Mouse (Mus musculus): ENCODE measurements at regions not wholly inside any gene's neighbourhood (a gene's known extent, or its start where the extent isn't known, plus 50 kb on each side); places are given as distances from the start of the nearest gene placed in this dataset.

GRCm38 (mm10) chr1:76942730-76943129, 572.2 kb downstream of the Epha4 start:
- H3K4me2 ChIP-seq (ENCODE audit: low read depth, low read length, poor library complexity, severe bottlenecking) = no peak overlapping the region
- DNase-seq (ENCODE audit: low spot score) (peak; percentile 79), ATAC-seq (ENCODE audit: low FRiP score) (peak; percentile 23; the same call in 1 of the 2 replicates)
- no peaks in the 10 kb centered on the region for H3K4me1 ChIP-seq (ENCODE audit: insufficient read depth, low read length)
- no peak for TF ChIP-seq CTCF (IDR thresholded peaks at IDR 0.05)
- no peaks in the 10 kb centered on the region for H3K9me3 ChIP-seq (ENCODE audit: low read length)
- WGBS = 49% methylated on average over 3 of the region's 3 CpGs
- H3K9ac ChIP-seq (replicated peaks; ENCODE audit: low read length, poor library complexity, severe bottlenecking) = no peak overlapping the region
- H3K36me3 ChIP-seq (ENCODE audit: insufficient read depth, low read length) = no peaks in the 10 kb centered on the region
- H3K4me3 ChIP-seq (ENCODE audit: low read depth, low read length) = no peak overlapping the region
- H3K27ac ChIP-seq (ENCODE audit: low read depth, low read length) = no peak overlapping the region
- no peaks in the 10 kb centered on the region for H3K27me3 ChIP-seq (ENCODE audit: insufficient read depth, low read length)

DNA sequence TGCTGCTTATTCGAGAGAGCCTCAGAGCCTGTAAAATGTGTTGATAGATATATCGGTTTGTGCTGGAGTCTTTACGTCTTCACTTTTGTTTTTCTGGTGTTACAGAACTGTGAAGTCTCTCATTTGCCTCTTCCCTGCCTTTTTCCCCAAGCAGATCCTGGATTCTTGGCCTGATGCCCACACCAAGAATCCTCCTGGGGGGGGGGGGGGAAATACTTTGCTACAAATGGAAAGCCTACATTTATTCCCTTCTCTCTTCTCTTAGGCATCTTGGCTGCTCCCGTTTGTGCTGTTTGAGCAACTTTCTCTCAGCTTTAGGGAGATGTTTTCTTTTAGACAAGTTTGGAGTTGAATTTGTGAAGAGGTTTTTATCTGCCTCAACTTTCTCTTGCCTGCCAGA, 570.8 kb downstream of the Epha4 start:
- no peaks in the 10 kb centered on the region for H3K27me3 ChIP-seq (ENCODE audit: insufficient read depth, low read length)

DNA sequence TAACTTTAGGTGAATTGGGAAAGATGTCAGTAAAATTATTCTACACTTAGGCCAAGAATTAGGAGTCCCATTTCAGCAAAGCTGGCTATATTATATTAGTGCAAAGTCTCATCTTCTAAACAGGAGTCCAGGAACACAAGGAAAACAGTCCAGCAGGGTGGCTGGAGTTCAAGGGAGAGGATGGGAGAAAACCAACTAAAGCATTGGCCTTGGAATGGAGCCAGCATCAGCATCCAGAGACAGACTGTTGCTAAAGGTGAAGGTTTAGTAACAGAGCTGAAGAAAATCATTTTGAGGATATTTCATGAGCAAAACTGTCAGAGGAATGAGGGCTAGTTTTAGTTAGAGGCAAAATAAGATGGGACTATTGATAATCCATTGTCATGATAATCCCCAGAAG, 559.9 kb downstream of the Epha4 start:
- no peaks in the 10 kb centered on the region for H3K27me3 ChIP-seq (ENCODE audit: insufficient read depth, low read length)
- no peaks in the 10 kb centered on the region for H3K4me1 ChIP-seq (ENCODE audit: insufficient read depth, low read length)
- TF ChIP-seq CTCF (IDR thresholded peaks at IDR 0.05) = no peak
- no peak overlapping the region for H3K4me3 ChIP-seq (ENCODE audit: low read depth, low read length)
- no peak overlapping the region for H3K27ac ChIP-seq (ENCODE audit: low read depth, low read length)
- no peak overlapping the region for H3K9ac ChIP-seq (replicated peaks; ENCODE audit: low read length, poor library complexity, severe bottlenecking)
- ATAC-seq (ENCODE audit: low FRiP score) (no peak), DNase-seq (ENCODE audit: low spot score) (no peak)
- H3K4me2 ChIP-seq (ENCODE audit: low read depth, low read length, poor library complexity, severe bottlenecking) = no peak overlapping the region
- no peaks in the 10 kb centered on the region for H3K36me3 ChIP-seq (ENCODE audit: insufficient read depth, low read length)
- no peaks in the 10 kb centered on the region for H3K9me3 ChIP-seq (ENCODE audit: low read length)

More for the DNA sequence above, 570.8 kb downstream of the Epha4 start:
- H3K4me2 ChIP-seq (ENCODE audit: low read depth, low read length, poor library complexity, severe bottlenecking) = no peak overlapping the region
- H3K36me3 ChIP-seq (ENCODE audit: insufficient read depth, low read length) = no peaks in the 10 kb centered on the region
- no peak overlapping the region for H3K4me3 ChIP-seq (ENCODE audit: low read depth, low read length)
- 85% methylated on average over 4 of the region's 4 CpGs for WGBS
- DNase-seq (ENCODE audit: low spot score) = no peak
- TF ChIP-seq CTCF (IDR thresholded peaks at IDR 0.05) = no peak
- no peak overlapping the region for H3K9ac ChIP-seq (replicated peaks; ENCODE audit: low read length, poor library complexity, severe bottlenecking)
- H3K9me3 ChIP-seq (ENCODE audit: low read length) = no peaks in the 10 kb centered on the region
- no peak overlapping the region for H3K27ac ChIP-seq (ENCODE audit: low read depth, low read length)
- H3K4me1 ChIP-seq (ENCODE audit: insufficient read depth, low read length) = no peaks in the 10 kb centered on the region
- ATAC-seq (ENCODE audit: low FRiP score) = no peak

DNA sequence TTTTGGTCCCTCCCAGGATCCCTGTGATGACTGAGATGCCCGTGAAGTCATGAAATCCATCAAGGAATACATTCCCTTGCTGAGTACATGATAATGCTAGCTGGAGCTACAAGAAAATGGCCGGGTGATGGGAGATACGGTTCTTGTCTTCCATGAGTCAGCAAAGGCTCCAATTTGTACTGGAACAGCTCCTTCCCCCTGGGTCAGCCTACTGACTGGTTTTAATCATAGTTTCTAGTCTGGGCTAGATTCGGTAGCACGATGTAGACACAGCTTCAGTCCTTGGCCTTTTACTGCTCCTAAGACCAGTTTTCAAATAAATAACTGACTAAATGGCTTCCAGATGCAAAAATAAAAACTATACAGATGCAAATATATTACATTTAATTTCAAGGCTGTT, 557.5 kb downstream of the Epha4 start:
- WGBS = 84% methylated on average over 5 of the region's 5 CpGs
- DNase-seq (ENCODE audit: low spot score) = no peak

DNA sequence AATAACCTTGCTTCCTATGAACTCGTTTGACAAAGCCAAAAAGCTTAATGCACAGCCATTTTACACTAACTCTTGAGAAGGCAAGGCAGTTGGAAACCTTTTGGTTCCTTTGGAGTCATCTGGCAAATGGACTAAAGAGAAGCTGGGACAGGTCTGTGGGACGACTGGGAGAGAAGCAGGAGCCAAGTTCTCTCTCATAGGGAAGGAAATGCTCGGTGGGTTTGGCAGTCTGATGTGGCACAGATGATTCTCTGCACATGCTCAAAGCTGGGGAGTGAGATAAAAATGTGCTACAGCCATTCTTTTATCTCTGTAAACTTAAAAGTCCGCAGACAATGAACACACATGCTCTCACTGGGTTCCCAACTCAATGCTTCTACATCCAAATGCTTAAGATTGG, 556.2 kb downstream of the Epha4 start:
- no peak overlapping the region for H3K9ac ChIP-seq (replicated peaks; ENCODE audit: low read length, poor library complexity, severe bottlenecking)
- ATAC-seq (ENCODE audit: low FRiP score) = no peak
- no peaks in the 10 kb centered on the region for H3K36me3 ChIP-seq (ENCODE audit: insufficient read depth, low read length)
- H3K4me1 ChIP-seq (ENCODE audit: insufficient read depth, low read length) = no peaks in the 10 kb centered on the region
- H3K4me3 ChIP-seq (ENCODE audit: low read depth, low read length) = no peak overlapping the region
- no peak overlapping the region for H3K27ac ChIP-seq (ENCODE audit: low read depth, low read length)
- no peaks in the 10 kb centered on the region for H3K9me3 ChIP-seq (ENCODE audit: low read length)
- H3K27me3 ChIP-seq (ENCODE audit: insufficient read depth, low read length) = no peaks in the 10 kb centered on the region
- 79% methylated on average over 4 of the region's 4 CpGs for WGBS
- TF ChIP-seq CTCF (IDR thresholded peaks at IDR 0.05) = no peak
- no peak for DNase-seq (ENCODE audit: low spot score)
- H3K4me2 ChIP-seq (ENCODE audit: low read depth, low read length, poor library complexity, severe bottlenecking) = no peak overlapping the region

More for the DNA sequence above, 557.5 kb downstream of the Epha4 start:
- H3K27ac ChIP-seq (ENCODE audit: low read depth, low read length) = no peak overlapping the region
- no peak for TF ChIP-seq CTCF (IDR thresholded peaks at IDR 0.05)
- no peaks in the 10 kb centered on the region for H3K4me1 ChIP-seq (ENCODE audit: insufficient read depth, low read length)
- no peak overlapping the region for H3K4me3 ChIP-seq (ENCODE audit: low read depth, low read length)
- no peaks in the 10 kb centered on the region for H3K27me3 ChIP-seq (ENCODE audit: insufficient read depth, low read length)
- H3K9ac ChIP-seq (replicated peaks; ENCODE audit: low read length, poor library complexity, severe bottlenecking) = no peak overlapping the region
- no peak for ATAC-seq (ENCODE audit: low FRiP score)
- no peaks in the 10 kb centered on the region for H3K9me3 ChIP-seq (ENCODE audit: low read length)
- no peak overlapping the region for H3K4me2 ChIP-seq (ENCODE audit: low read depth, low read length, poor library complexity, severe bottlenecking)
- H3K36me3 ChIP-seq (ENCODE audit: insufficient read depth, low read length) = no peaks in the 10 kb centered on the region

DNA sequence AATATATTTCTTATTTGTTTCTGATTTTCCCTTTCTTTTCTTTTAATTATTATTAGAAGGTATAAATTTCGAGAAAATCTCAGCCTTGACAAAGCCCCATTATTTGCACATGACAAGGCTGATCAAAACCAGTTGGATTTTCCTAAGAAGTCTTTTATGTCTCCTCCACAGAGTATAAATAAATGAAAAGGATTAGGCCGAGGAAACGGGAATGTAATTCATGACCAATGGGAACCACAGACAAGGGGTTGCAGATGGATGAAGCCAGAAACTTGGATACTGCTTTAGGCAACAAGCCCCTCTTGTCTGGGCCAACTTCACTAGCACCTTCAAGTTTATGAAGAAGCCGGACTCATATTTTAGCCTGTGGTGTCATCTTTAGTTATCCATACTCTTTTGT, 542.4 kb downstream of the Epha4 start:
- no peak overlapping the region for H3K4me3 ChIP-seq (ENCODE audit: low read depth, low read length)
- ATAC-seq (ENCODE audit: low FRiP score) (no peak), DNase-seq (ENCODE audit: low spot score) (no peak)
- no peaks in the 10 kb centered on the region for H3K4me1 ChIP-seq (ENCODE audit: insufficient read depth, low read length)
- H3K36me3 ChIP-seq (ENCODE audit: insufficient read depth, low read length) = no peaks in the 10 kb centered on the region
- 37% methylated on average over 4 of the region's 4 CpGs for WGBS
- H3K27me3 ChIP-seq (ENCODE audit: insufficient read depth, low read length) = no peaks in the 10 kb centered on the region
- no peak overlapping the region for H3K4me2 ChIP-seq (ENCODE audit: low read depth, low read length, poor library complexity, severe bottlenecking)
- TF ChIP-seq CTCF (IDR thresholded peaks at IDR 0.05) = no peak
- no peak overlapping the region for H3K27ac ChIP-seq (ENCODE audit: low read depth, low read length)
- no peak overlapping the region for H3K9ac ChIP-seq (replicated peaks; ENCODE audit: low read length, poor library complexity, severe bottlenecking)
- no peaks in the 10 kb centered on the region for H3K9me3 ChIP-seq (ENCODE audit: low read length)

All from midbrain, postnatal 0 days (tissue).